Mouse (Mus musculus): ENCODE data around the gene Eci3.
"Not testable (repeated sequence)": the region's sequence is repeated elsewhere in the genome, so short reads cannot be mapped to it uniquely, and the experiment has no call there.

The Eci3 gene

DNA sequence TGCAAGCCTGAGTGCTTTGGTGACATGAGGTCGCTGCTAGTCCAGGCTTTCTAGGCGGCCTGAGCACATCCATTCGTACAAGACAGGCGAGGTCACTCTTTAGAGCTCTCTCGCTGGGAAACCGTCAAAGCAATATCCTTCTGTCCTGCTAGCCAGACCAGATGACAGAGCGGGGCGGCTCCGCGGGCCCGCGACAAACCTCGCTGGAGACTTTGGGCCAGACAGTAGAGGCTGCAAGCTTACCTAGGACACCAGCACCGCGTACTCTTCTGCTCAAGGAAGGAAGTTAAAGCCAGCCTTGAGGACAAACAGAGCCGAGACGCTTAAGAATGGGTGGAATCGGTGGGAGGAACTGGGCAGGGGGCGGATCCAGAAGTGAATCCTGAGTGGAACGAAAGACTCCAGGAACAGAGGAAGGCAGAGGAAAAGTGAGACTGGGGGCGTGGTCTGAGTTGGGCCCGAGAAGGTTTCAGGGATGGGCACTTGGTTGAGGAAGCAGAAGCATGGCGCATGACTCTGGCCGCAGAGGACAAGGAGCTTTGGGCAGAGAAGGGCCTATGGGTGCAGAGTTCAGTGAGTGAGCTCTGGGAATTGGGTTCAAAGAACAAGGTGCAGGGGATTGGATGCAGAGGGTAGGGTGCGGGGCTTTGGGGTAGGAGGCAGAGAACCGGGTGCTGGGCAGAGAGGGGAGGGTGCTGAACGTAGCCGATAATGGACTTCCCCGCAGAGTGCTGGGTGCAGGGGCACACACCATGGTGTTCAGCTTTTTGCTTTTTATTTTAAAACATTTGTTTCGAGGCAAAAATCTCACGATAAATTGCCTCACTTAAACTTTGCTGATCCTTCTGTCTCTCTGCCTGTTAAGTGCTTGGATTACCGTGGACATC is at the start of gene Eci3:
Eci3 (minus strand) TSS at position 300 of the 887 bp plus-strand sequence.
- DNase-seq (ENCODE audit: low spot score in 2 of 2): no peak

- no peak for DNase-seq (ENCODE audit: low spot score in 2 of 2)
These were observed 32.3 kb upstream of the Eci3 start for GRCm38 (mm10) chr13:34995925-34996324.

- peak; percentile 86 to 95 for DNase-seq (ENCODE audit: low spot score in 2 of 2)
These were observed 30.6 kb upstream of the Eci3 start for GRCm38 (mm10) chr13:34993983-34994811.

DNA sequence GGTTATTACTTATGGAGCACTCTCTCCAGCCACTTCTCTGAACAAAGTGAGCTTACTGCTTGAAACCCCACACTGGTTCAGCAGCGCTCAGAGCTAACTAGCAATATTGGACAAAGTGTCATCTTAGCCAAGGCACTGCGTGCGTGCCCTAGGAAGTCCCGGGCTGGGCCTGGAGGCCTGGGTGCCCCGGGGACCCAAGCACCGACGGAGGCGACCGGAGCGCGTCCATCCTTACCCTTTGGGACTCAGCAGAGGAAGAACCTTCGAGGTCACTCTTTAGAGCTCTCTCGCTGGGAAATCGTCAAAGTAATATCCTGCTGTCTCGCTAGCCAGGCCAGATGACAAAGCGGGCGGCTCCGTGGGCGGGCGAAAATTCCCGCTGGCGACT is 30.0 kb upstream of the Eci3 start:
- DNase-seq (ENCODE audit: low spot score in 2 of 2): no peak

DNA sequence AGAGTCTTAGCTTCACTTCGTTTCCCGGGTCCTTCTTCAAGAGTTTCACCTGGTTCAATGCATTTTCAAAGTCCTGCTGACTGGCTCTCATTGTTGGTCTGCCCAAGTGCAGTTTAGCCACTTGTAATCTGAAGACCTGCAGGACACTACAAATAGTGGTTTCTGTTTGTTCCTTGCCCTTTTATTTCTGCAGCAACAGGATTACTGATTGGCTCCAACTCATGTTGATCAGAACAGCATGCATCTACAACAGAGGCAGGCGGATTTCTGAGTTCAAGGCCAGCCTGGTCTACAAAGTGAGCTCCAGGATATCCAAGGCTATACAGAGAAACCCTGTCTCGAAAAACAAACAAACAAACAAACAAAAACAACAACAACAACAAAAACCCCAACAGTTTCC is 29.5 kb upstream of the Eci3 start:
- no peak for DNase-seq (ENCODE audit: low spot score in 2 of 2)

- DNase-seq (ENCODE audit: low spot score in 2 of 2): no peak
These were observed 28.1 kb upstream of the Eci3 start for GRCm38 (mm10) chr13:34991581-34992273.

DNA sequence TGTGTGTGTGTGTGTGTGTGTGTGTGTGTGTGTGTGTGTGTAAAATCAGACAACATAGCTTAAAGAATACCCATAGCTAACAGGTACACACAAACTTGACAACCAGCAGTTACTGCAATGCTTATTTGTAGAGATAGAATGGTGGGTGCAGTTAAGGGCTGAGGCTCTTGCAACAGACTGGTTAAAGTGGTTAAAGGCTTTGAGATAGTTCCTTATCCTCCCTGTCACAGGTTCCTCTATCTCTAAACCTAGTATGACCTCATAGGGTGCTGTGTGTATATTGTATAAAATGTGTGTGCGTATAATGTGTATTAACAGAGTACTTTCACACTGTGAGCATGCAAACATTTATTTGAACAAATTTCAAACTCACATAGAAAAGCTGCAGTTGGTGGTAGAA is 19.9 kb upstream of the Eci3 start:
- not testable (repeated sequence) for DNase-seq (ENCODE audit: low spot score in 2 of 2)

GRCm38 (mm10) chr13:34978635-34979034 is 15.0 kb upstream of the Eci3 start:
- not testable (repeated sequence) for DNase-seq (ENCODE audit: low spot score in 2 of 2)

DNA sequence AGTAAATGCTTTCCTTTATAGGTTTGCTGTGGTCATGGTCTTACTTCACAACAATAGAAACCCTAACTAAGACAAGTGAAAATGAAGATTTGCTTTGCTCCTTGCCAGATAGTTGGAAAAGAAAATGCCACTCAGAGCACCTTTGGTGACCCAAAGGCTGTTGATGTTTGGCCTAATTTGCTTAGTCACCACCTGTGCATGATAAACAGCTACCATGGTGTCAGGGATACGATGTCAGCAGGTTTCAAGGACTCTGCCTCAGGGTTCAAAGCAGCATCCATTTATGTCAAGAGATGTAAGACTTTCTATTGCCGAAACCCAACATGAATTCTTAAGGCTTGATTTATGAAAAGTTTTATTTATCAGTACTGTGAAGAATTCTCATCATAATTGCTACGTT is 13.8 kb upstream of the Eci3 start:
- no peak for DNase-seq (ENCODE audit: low spot score in 2 of 2)

GRCm38 (mm10) chr13:34976116-34976515 is 12.5 kb upstream of the Eci3 start:
- no peak for DNase-seq (ENCODE audit: low spot score in 2 of 2)

- DNase-seq (ENCODE audit: low spot score in 2 of 2): no peak
These were observed 10.2 kb upstream of the Eci3 start for GRCm38 (mm10) chr13:34973770-34974169.

DNA sequence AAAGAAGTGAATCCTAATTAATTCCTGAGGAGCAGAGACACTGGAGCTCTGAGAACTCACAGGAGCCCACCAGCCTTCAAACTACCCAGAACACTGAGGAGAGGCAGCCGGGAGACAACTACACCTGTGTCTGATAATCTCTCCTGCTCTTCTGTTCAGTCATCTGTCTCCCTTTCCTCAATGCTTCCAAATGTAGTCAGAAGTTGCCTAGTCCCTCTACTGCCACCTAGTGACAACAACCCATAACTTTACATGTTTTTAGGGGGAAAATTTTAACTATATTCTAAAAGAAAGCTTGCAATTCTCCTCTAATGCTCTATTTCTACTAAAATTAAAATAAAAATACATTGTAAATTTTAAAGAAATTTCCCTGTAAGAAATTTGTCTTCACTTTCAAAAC is 9.5 kb upstream of the Eci3 start:
- DNase-seq (ENCODE audit: low spot score in 2 of 2): no peak

DNA sequence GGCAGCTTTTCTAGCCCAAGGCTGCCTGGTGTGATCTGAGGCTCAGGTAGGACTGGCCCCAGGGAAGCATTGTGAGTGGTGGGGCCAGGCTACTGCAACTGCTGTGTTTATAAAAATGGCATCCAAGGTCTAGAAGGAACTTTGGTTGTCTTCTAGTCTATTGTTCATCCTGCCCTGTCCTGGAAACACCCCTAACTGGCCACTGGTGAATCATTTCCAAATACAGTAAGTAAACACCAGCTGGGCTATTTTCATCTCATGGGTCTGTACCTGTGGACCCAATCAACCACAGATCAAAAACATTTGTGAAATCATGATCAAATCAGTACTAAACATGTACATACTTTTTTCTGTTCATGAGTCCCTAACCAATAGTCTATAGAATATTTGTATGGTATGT is 8.8 kb upstream of the Eci3 start:
- DNase-seq (ENCODE audit: low spot score in 2 of 2): not testable (repeated sequence)

GRCm38 (mm10) chr13:34965647-34966046 is 2.0 kb upstream of the Eci3 start:
- not testable (repeated sequence) for DNase-seq (ENCODE audit: low spot score in 2 of 2)

- DNase-seq (ENCODE audit: low spot score in 2 of 2): no peak
These were observed 1.3 kb upstream of the Eci3 start for GRCm38 (mm10) chr13:34964866-34965265.

DNA sequence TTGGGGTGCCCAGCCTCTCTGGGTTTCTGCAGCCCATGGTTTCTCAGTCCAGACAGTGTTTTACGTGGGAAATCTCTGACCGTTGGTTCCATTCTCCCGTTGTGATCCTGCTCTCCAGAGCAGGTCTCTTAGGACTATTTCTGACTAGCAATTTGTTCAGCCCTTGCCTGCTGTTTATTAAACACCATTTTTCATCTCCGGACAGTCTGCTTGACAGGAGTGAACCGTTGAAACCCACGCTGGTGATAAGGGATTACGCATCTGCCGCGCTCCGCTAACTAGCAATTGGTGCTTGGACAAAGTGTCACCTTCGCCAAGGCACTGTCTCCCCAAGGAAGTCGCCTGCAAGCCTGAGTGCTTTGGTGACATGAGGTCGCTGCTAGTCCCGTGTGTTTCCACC is 809 bp upstream of the Eci3 start:
- DNase-seq (ENCODE audit: low spot score in 2 of 2): no peak

GRCm38 (mm10) chr13:34960996-34961770 is 2.4 kb downstream of the Eci3 start:
- DNase-seq (ENCODE audit: low spot score in 2 of 2): no peak

- not testable (repeated sequence) for DNase-seq (ENCODE audit: low spot score in 2 of 2)
These were observed 5.5 kb downstream of the Eci3 start for GRCm38 (mm10) chr13:34958158-34958557.

DNA sequence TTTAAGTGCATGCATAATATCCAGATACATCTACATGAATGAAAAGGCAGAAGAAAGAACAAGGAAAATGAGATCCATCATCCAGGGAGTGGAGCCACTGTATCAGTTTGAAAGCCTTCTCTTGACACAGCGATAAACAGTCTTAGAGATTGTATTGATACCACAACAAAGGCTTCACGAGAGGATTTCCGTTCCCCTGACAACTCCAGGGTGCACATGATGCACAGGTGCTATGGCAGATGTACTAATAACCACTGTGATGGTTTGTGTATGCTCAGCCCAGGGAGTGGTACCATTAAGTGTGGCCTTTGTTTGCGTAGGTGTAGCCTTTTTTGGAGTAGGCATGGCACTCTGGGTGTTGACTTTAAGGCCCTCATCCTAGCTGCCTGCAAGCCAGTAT is 6.7 kb downstream of the Eci3 start:
- no peak for DNase-seq (ENCODE audit: low spot score in 2 of 2)

DNA sequence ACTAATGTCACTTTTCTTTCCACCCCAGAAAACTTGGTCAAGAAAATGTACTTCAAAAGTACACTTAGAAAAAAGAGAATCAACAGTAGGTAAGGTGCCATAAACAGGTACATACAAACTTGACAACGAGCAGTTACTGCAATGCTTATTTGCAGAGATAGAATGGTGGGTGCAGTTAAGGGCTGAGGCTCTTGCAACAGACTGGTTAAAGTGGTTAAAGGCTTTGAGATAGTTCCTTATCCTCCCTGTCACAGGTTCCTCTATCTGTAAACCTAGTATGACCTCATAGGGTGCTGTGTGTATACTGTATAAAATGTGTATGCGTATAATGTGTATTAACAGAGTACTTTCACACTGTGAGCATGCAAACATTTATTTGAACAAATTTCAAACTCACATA is 12.2 kb downstream of the Eci3 start:
- DNase-seq (ENCODE audit: low spot score in 2 of 2): not testable (repeated sequence)

DNA sequence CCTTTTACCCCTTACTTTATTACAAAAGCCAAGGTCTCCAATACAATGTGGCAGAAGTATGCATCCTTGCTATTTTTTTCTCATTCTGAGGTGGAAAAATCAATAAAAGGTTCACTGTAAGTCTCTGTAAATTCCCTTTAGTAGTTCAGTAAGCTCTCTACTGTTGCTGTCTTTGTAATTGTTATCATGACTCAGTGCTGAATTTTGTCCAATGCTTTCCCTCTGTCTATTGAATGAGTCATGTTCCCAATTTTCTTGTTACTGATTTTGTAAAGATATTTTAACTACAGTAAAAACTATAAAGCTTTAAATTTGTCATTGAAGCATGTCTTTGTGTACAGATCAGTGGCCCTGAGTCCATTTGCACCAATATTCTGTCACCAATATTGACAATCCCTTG is 21.2 kb downstream of the Eci3 start:
- no peak for DNase-seq (ENCODE audit: low spot score in 2 of 2)

Measured in cerebellum, postnatal 4 days (tissue).